Mouse (Mus musculus): ENCODE data around the gene Gch1. TPM values are rescaled to one million over a fixed set of nuclear protein-coding genes. Genes with fewer than 3 reads are reported as not detected.

Gch1 gene
- polyA plus RNA-seq, 1 experiment from 2014 or later: 3.7 TPM

DNA sequence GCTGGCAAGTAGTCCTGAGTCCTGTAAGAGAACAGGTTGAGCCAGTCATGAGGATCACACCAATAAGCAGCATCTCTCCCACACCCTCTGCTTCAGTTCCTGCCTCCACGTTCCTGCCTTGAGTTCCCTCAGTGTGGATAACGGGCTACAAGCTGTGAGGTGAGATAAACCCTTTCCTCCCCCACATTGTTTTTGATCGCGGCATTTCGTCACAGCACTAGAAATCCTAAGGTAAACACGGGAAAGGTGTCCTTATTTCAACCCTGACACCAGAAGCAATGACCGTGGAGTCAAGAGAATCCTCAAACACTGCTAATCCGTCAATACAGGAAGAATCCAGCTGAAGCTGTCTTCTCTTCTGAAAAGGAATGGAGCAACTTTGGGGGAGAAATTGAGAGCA lies 7.5 kb upstream of the Gch1 start:
- Histone ChIP-seq H3K27ac (no peak overlapping the region), H3K36me3 (no peaks in the 10 kb centered on the region), H3K9ac (no peak overlapping the region), H3K9me3 (replicated peaks) (no peaks in the 10 kb centered on the region), H3K4me3 (no peak overlapping the region), H3K4me1 (0 out of 2 replicates have a peak, but pooled peaks cover 5% of the 10 kb centered on the region), H3K4me2 (no peak overlapping the region), H3K27me3 (replicated peaks) (0 out of 2 replicates have a peak, but pooled peaks cover 6% of the 10 kb centered on the region)
- no peak for ATAC-seq
- WGBS (ENCODE audit: insufficient replicate concordance): 59% methylated on average over 8 of the region's 8 CpGs

- Histone ChIP-seq H3K4me2 (no peak overlapping the region), H3K9me3 (replicated peaks) (no peaks in the 10 kb centered on the region), H3K4me1 (peaks cover 20% of the 10 kb centered on the region), H3K4me3 (no peak overlapping the region), H3K27ac (no peak overlapping the region), H3K27me3 (replicated peaks) (0 out of 2 replicates have a peak, but pooled peaks cover 6% of the 10 kb centered on the region), H3K9ac (no peak overlapping the region), H3K36me3 (no peaks in the 10 kb centered on the region)
- 31% methylated on average over 4 of the region's 4 CpGs for WGBS (ENCODE audit: insufficient replicate concordance)
- no peak for ATAC-seq
Observed at GRCm38 (mm10) chr14:47194096-47194495, 4.9 kb upstream of the Gch1 start.

GRCm38 (mm10) chr14:47193506-47193905 lies 4.3 kb upstream of the Gch1 start:
- Histone ChIP-seq H3K4me3 (no peak overlapping the region), H3K9ac (no peak overlapping the region), H3K9me3 (replicated peaks) (no peaks in the 10 kb centered on the region), H3K36me3 (no peaks in the 10 kb centered on the region), H3K4me1 (peaks cover 25% of the 10 kb centered on the region), H3K4me2 (no peak overlapping the region), H3K27ac (no peak overlapping the region), H3K27me3 (replicated peaks) (peaks cover 11% of the 10 kb centered on the region)
- 71% methylated on average over 6 of the region's 6 CpGs for whole genome bisulfite sequencing (ENCODE audit: insufficient replicate concordance)
- no peak for ATAC-seq

DNA sequence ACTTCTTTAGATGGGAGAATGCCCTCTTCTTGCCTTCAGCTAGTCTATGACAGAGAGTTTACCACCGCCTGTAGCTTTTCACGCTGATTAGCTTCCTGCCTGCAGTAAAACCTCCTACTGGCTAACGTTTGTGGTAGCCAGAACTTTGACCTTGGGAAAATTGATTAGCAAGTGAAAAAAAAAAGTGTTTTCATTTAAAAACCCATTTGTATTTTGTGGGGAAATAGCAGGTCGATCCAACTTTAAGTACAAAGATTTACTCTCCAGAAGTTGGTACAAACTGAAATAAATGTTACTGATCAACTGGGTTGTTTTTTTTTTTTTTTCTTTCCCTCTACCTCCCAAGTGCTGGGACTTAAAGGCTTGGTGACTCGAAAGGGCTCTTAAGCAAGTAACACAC lies 2.6 kb upstream of the Gch1 start:
- H3K9me3 ChIP-seq (replicated peaks): no peaks in the 10 kb centered on the region
- no peak overlapping the region for H3K9ac ChIP-seq
- 28% methylated on average over 5 of the region's 5 CpGs for WGBS (ENCODE audit: insufficient replicate concordance)
- H3K27me3 ChIP-seq (replicated peaks): peaks cover 25% of the 10 kb centered on the region
- ATAC-seq: no peak
- H3K36me3 ChIP-seq: no peaks in the 10 kb centered on the region
- H3K4me3 ChIP-seq: no peak overlapping the region
- H3K4me1 ChIP-seq: peaks cover 36% of the 10 kb centered on the region
- H3K27ac ChIP-seq: peak overlapping the region; percentile 30; the same call in 1 of the 2 replicates
- H3K4me2 ChIP-seq: no peak overlapping the region

DNA sequence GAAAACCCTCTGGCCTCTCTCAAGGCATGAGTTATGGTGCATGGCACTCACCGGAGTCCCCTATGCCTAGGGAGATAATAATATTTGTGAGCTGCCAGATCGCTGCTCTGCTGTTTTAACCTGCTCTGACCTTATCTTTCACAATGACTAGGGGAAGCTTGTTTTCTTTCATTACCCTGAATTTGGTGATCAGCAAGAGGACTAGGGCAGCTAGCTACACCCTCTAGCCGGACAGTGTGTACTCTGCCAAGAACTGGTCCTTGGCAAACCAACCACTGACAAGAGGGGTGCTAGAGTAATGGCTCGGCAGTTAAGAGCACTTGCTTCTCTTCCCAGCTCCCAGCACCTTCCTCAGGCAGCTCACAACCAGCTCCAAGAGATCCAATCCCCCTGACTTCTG lies 1.4 kb upstream of the Gch1 start:
- H3K4me3 ChIP-seq: no peak overlapping the region
- no peaks in the 10 kb centered on the region for H3K9me3 ChIP-seq (replicated peaks)
- H3K4me1 ChIP-seq: peaks cover 36% of the 10 kb centered on the region
- H3K36me3 ChIP-seq: no peaks in the 10 kb centered on the region
- no peak for ATAC-seq
- H3K27ac ChIP-seq: 0 out of 2 replicates have a peak overlapping the region, but pooled peaks have one; percentile 5
- H3K27me3 ChIP-seq (replicated peaks): peaks cover 21% of the 10 kb centered on the region
- H3K9ac ChIP-seq: no peak overlapping the region
- H3K4me2 ChIP-seq: no peak overlapping the region
- WGBS (ENCODE audit: insufficient replicate concordance): 58% methylated on average over 4 of the region's 4 CpGs

- peaks cover 36% of the 10 kb centered on the region for H3K4me1 ChIP-seq
- H3K4me3 ChIP-seq: peak overlapping the region; percentile 69
- H3K36me3 ChIP-seq: no peaks in the 10 kb centered on the region
- H3K9me3 ChIP-seq (replicated peaks): no peaks in the 10 kb centered on the region
- H3K27ac ChIP-seq: no peak overlapping the region
- 8% methylated on average over 8 of the region's 8 CpGs for WGBS (ENCODE audit: insufficient replicate concordance)
- peak overlapping the region; percentile 95 for H3K4me2 ChIP-seq
- peak; percentile 60 for ATAC-seq
- H3K9ac ChIP-seq: peak overlapping the region; percentile 77; the same call in 1 of the 2 replicates
- peaks cover 19% of the 10 kb centered on the region for H3K27me3 ChIP-seq (replicated peaks)
Observed at GRCm38 (mm10) chr14:47189635-47189955, 382 bp upstream of the Gch1 start.

GRCm38 (mm10) chr14:47188475-47188847 lies 752 bp downstream of the Gch1 start:
- Histone ChIP-seq H3K9ac (peak overlapping the region; percentile 77), H3K27ac (no peak overlapping the region), H3K4me2 (peak overlapping the region; percentile 95), H3K4me1 (peaks cover 32% of the 10 kb centered on the region), H3K4me3 (peak overlapping the region; percentile 69), H3K27me3 (replicated peaks) (peaks cover 19% of the 10 kb centered on the region), H3K9me3 (replicated peaks) (no peaks in the 10 kb centered on the region), H3K36me3 (no peaks in the 10 kb centered on the region)
- ATAC-seq: no peak
- WGBS (ENCODE audit: insufficient replicate concordance): 2% methylated on average over 15 of the region's 16 CpGs

- no peak for ATAC-seq
Observed at GRCm38 (mm10) chr14:47187666-47188360, 1.4 kb downstream of the Gch1 start.

GRCm38 (mm10) chr14:47187261-47187660 lies 2.0 kb downstream of the Gch1 start:
- Histone ChIP-seq H3K9ac (no peak overlapping the region), H3K4me2 (no peak overlapping the region), H3K4me3 (no peak overlapping the region), H3K36me3 (no peaks in the 10 kb centered on the region), H3K9me3 (replicated peaks) (no peaks in the 10 kb centered on the region; the same call in 1 of the 2 replicates), H3K27ac (no peak overlapping the region), H3K4me1 (peaks cover 32% of the 10 kb centered on the region), H3K27me3 (replicated peaks) (peaks cover 19% of the 10 kb centered on the region)
- ATAC-seq: no peak
- WGBS (ENCODE audit: insufficient replicate concordance): 38% methylated on average over 1 of the region's 1 CpGs

More at GRCm38 (mm10) chr14:47187666-47188360, 1.4 kb downstream of the Gch1 start:
- peaks cover 32% of the 10 kb centered on the region for H3K4me1 ChIP-seq
- H3K36me3 ChIP-seq: no peaks in the 10 kb centered on the region
- H3K9me3 ChIP-seq (replicated peaks): no peaks in the 10 kb centered on the region
- peak overlapping the region; percentile 95 for H3K4me2 ChIP-seq
- WGBS (ENCODE audit: insufficient replicate concordance): 27% methylated on average over 12 of the region's 12 CpGs
- H3K4me3 ChIP-seq: peak overlapping the region; percentile 69; the same call in 1 of the 2 replicates
- H3K9ac ChIP-seq: peak overlapping the region; percentile 77; the same call in 1 of the 2 replicates
- no peak overlapping the region for H3K27ac ChIP-seq
- peaks cover 19% of the 10 kb centered on the region for H3K27me3 ChIP-seq (replicated peaks)

DNA sequence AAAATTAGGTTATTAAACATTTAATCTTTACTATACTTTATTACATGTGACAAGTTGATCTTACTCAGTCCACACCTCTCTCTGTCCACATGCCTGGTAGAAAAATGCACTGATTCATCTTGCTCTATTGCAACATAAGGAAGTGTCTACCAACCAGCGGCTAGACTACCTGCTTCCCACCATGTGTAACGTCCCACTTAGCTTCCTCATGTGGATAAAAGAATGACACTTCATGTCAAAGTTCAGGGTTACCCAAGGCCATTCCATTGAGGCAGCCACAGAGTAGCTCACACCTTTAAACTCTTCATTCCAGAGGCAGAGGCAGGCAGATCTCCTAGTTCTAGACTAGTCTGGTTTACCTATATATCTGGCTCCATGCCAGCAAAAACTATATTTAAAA lies 2.7 kb downstream of the Gch1 start:
- 39% methylated on average over 2 of the region's 2 CpGs for WGBS (ENCODE audit: insufficient replicate concordance)
- Histone ChIP-seq H3K27ac (no peak overlapping the region), H3K4me3 (no peak overlapping the region), H3K9me3 (replicated peaks) (no peaks in the 10 kb centered on the region; the same call in 1 of the 2 replicates), H3K9ac (no peak overlapping the region), H3K4me1 (peaks cover 29% of the 10 kb centered on the region), H3K27me3 (replicated peaks) (peaks cover 19% of the 10 kb centered on the region), H3K4me2 (no peak overlapping the region), H3K36me3 (no peaks in the 10 kb centered on the region)
- ATAC-seq: no peak

GRCm38 (mm10) chr14:47181497-47182290 lies 7.5 kb downstream of the Gch1 start:
- Histone ChIP-seq H3K9me3 (replicated peaks) (no peaks in the 10 kb centered on the region; the same call in 1 of the 2 replicates), H3K4me3 (no peak overlapping the region), H3K9ac (no peak overlapping the region), H3K36me3 (no peaks in the 10 kb centered on the region), H3K27me3 (replicated peaks) (peaks cover 2% of the 10 kb centered on the region), H3K4me1 (0 out of 2 replicates have a peak, but pooled peaks cover 3% of the 10 kb centered on the region), H3K27ac (no peak overlapping the region), H3K4me2 (no peak overlapping the region)
- 56% methylated on average over 11 of the region's 11 CpGs for WGBS (ENCODE audit: insufficient replicate concordance)
- no peak for ATAC-seq

- ATAC-seq: no peak
- H3K36me3 ChIP-seq: no peaks in the 10 kb centered on the region
- H3K4me3 ChIP-seq: no peak overlapping the region
- WGBS (ENCODE audit: insufficient replicate concordance): 84% methylated on average over 5 of the region's 5 CpGs
- H3K9ac ChIP-seq: no peak overlapping the region
- 0 out of 2 replicates have a peak, but pooled peaks cover 3% of the 10 kb centered on the region for H3K4me1 ChIP-seq
- H3K4me2 ChIP-seq: no peak overlapping the region
- 0 out of 2 replicates have a peak, but pooled peaks cover 2% of the 10 kb centered on the region for H3K27me3 ChIP-seq (replicated peaks)
- no peaks in the 10 kb centered on the region; the same call in 1 of the 2 replicates for H3K9me3 ChIP-seq (replicated peaks)
- H3K27ac ChIP-seq: no peak overlapping the region
Observed at GRCm38 (mm10) chr14:47178851-47179250, 10.4 kb downstream of the Gch1 start.
